Mouse (Mus musculus): ENCODE measurements around the gene Ncor2. TPM values are rescaled to one million over a fixed set of nuclear protein-coding genes. Genes with fewer than 3 reads are reported as not detected.

The Ncor2 gene
- total and polyA plus RNA-seq, 3 experiments, result 5.0 to 46.8 TPM; not detected in 1

GRCm38 (mm10) chr5:125000756-125001250 lies 178.2 kb downstream of the Ncor2 start:
- H3K27me3 ChIP-seq (ENCODE audit: control insufficient read depth in 1 of 2, insufficient read depth in 2 of 2, low read length in 2 of 2), result no peaks in the 10 kb centered on the region
- DNase-seq (ENCODE audit: low read depth, low spot score), result no peak

DNA sequence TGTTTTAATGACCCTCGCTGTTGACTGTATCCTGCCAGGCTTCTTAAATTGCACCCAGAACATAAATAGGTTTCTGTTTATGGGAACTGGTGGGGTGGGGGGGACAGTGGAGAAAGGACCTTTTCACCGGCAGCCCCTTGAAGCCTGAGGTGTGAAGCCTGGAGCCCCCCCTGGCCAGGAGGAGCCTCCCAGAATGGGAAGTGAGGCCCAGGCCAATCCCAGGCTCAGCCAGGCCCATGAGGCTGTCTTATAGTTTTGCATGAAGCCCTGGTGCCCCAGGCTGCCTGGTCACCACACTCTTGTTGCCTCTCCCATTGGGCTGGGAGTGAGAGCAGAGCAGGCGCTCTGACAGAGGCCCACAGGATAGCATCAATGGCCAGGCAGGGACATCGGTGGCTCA lies 181.1 kb downstream of the Ncor2 start:
- Histone ChIP-seq H3K27me3 (ENCODE audit: control insufficient read depth in 1 of 2, insufficient read depth in 2 of 2, low read length in 2 of 2) (peaks cover 0 to 1% of the 10 kb centered on the region in 2 experiments; a peak in 1 of 4 replicates), H3K4me3 (ENCODE audit: control insufficient read depth in 1 of 2, insufficient read depth in 1 of 2, low read depth in 2 of 2, low read length in 2 of 2) (no peak overlapping the region), H3K9me3 (replicated peaks; ENCODE audit: insufficient read depth, low read length) (no peaks in the 10 kb centered on the region), H3K9ac (ENCODE audit: control insufficient read depth, low read depth, low read length, poor library complexity, severe bottlenecking) (no peak overlapping the region), H3K4me1 (ENCODE audit: control insufficient read depth in 1 of 2, insufficient read depth in 2 of 2, low read length in 2 of 2) (no peaks in the 10 kb centered on the region), H3K27ac (ENCODE audit: control insufficient read depth, low read depth, low read length) (no peak overlapping the region), H3K79me2 (ENCODE audit: control insufficient read depth, insufficient read depth, low read length, poor library complexity) (no peaks in the 10 kb centered on the region), H3K36me3 (ENCODE audit: control insufficient read depth in 1 of 2, insufficient read depth in 2 of 2, low read length in 2 of 2) (no peaks in the 10 kb centered on the region)
- TF ChIP-seq MYB (IDR thresholded peaks at IDR 0.05; ENCODE audit: low read depth, low read length) (no peak), ZNF384 (IDR thresholded peaks at IDR 0.05; ENCODE audit: low read depth, low read length) (no peak), MXI1 (IDR thresholded peaks at IDR 0.05; ENCODE audit: low read depth, low read length) (no peak), ZC3H11A (IDR thresholded peaks at IDR 0.05; ENCODE audit: low read depth, low read length) (no peak), USF2 (IDR thresholded peaks at IDR 0.05; ENCODE audit: borderline replicate concordance in 1 of 2, insufficient read depth in 1 of 2, low read depth in 1 of 2, low read length in 2 of 2) (no peak), ZMIZ1 (IDR thresholded peaks at IDR 0.05; ENCODE audit: low read depth, low read length) (no peak), USF1 (IDR thresholded peaks at IDR 0.05; ENCODE audit: low read depth, low read length) (no peak), MYC (IDR thresholded peaks at IDR 0.05; ENCODE audit: low read depth, low read length) (no peak), TAL1 (IDR thresholded peaks at IDR 0.05; ENCODE audit: low read length) (no peak), GATA1 (IDR thresholded peaks at IDR 0.05; ENCODE audit: low read depth, low read length) (no peak), MAFK (IDR thresholded peaks at IDR 0.05; ENCODE audit: borderline replicate concordance, low read depth, low read length) (no peak)
- no peak for DNase-seq (ENCODE audit: low read depth, low spot score)

More at GRCm38 (mm10) chr5:125000756-125001250, 178.2 kb downstream of the Ncor2 start:
- H3K27ac ChIP-seq (ENCODE audit: control insufficient read depth, low read depth, low read length), result no peak overlapping the region
- TF ChIP-seq RCOR1 (IDR thresholded peaks at IDR 0.05; ENCODE audit: low read depth, low read length), result no peak
- TF ChIP-seq USF2 (IDR thresholded peaks at IDR 0.05; ENCODE audit: borderline replicate concordance in 1 of 2, insufficient read depth in 1 of 2, low read depth in 1 of 2, low read length in 2 of 2), result no peak
- TF ChIP-seq E2F4 (IDR thresholded peaks at IDR 0.05; ENCODE audit: borderline replicate concordance, low read depth, low read length), result no peak
- no peak overlapping the region for H3K9ac ChIP-seq (ENCODE audit: control insufficient read depth, low read depth, low read length, poor library complexity, severe bottlenecking)
- no peaks in the 10 kb centered on the region for H3K4me1 ChIP-seq (ENCODE audit: control insufficient read depth in 1 of 2, insufficient read depth in 2 of 2, low read length in 2 of 2)
- H3K9me3 ChIP-seq (replicated peaks; ENCODE audit: insufficient read depth, low read length), result no peaks in the 10 kb centered on the region
- H3K79me2 ChIP-seq (ENCODE audit: control insufficient read depth, insufficient read depth, low read length, poor library complexity), result no peaks in the 10 kb centered on the region
- no peak overlapping the region for H3K4me3 ChIP-seq (ENCODE audit: control insufficient read depth in 1 of 2, insufficient read depth in 1 of 2, low read depth in 2 of 2, low read length in 2 of 2)
- H3K36me3 ChIP-seq (ENCODE audit: control insufficient read depth in 1 of 2, insufficient read depth in 2 of 2, low read length in 2 of 2), result no peaks in the 10 kb centered on the region

GRCm38 (mm10) chr5:124996816-124997215 lies 182.2 kb downstream of the Ncor2 start:
- H3K4me3 ChIP-seq (ENCODE audit: control insufficient read depth in 1 of 2, insufficient read depth in 1 of 2, low read depth in 2 of 2, low read length in 2 of 2), result no peak overlapping the region
- H3K4me1 ChIP-seq (ENCODE audit: control insufficient read depth in 1 of 2, insufficient read depth in 2 of 2, low read length in 2 of 2), result no peaks in the 10 kb centered on the region
- H3K9ac ChIP-seq (ENCODE audit: control insufficient read depth, low read depth, low read length, poor library complexity, severe bottlenecking), result no peak overlapping the region
- no peaks in the 10 kb centered on the region for H3K36me3 ChIP-seq (ENCODE audit: control insufficient read depth in 1 of 2, insufficient read depth in 2 of 2, low read length in 2 of 2)
- no peaks in the 10 kb centered on the region for H3K79me2 ChIP-seq (ENCODE audit: control insufficient read depth, insufficient read depth, low read length, poor library complexity)
- no peak for TF ChIP-seq ZKSCAN1 (IDR thresholded peaks at IDR 0.05; ENCODE audit: low read depth, low read length)
- TF ChIP-seq E2F4 (IDR thresholded peaks at IDR 0.05; ENCODE audit: borderline replicate concordance, low read depth, low read length), result no peak
- TF ChIP-seq USF2 (IDR thresholded peaks at IDR 0.05; ENCODE audit: borderline replicate concordance in 1 of 2, insufficient read depth in 1 of 2, low read depth in 1 of 2, low read length in 2 of 2), result no peak
- TF ChIP-seq SMC3 (IDR thresholded peaks at IDR 0.05; ENCODE audit: low read depth, low read length), result no peak
- TF ChIP-seq MAX (IDR thresholded peaks at IDR 0.05; ENCODE audit: low read length), result no peak
- no peak for TF ChIP-seq ZC3H11A (IDR thresholded peaks at IDR 0.05; ENCODE audit: low read depth, low read length)
- no peak for TF ChIP-seq MAFK (IDR thresholded peaks at IDR 0.05; ENCODE audit: borderline replicate concordance, low read depth, low read length)
- TF ChIP-seq NRF1 (IDR thresholded peaks at IDR 0.05; ENCODE audit: insufficient read depth, low read depth, low read length, poor library complexity, severe bottlenecking), result no peak
- no peak for TF ChIP-seq RAD21 (IDR thresholded peaks at IDR 0.05; ENCODE audit: low read depth, low read length)
- TF ChIP-seq MAZ (IDR thresholded peaks at IDR 0.05; ENCODE audit: low read depth, low read length), result no peak
- no peak for TF ChIP-seq TBP (IDR thresholded peaks at IDR 0.05; ENCODE audit: low read depth, low read length)
- no peak for TF ChIP-seq ZNF384 (IDR thresholded peaks at IDR 0.05; ENCODE audit: low read depth, low read length)
- TF ChIP-seq KAT2A (conservative IDR thresholded peaks at IDR 0.05; ENCODE audit: low read depth, low read length), result no peak
- no peak for TF ChIP-seq TCF12 (IDR thresholded peaks at IDR 0.05; ENCODE audit: low read depth, low read length)
- TF ChIP-seq TAL1 (IDR thresholded peaks at IDR 0.05; ENCODE audit: low read length), result no peak
- no peak for TF ChIP-seq POLR2AphosphoS5 (IDR thresholded peaks at IDR 0.05; ENCODE audit: borderline replicate concordance, low read depth, low read length)
- TF ChIP-seq MYC (IDR thresholded peaks at IDR 0.05; ENCODE audit: low read depth, low read length), result no peak
- TF ChIP-seq USF1 (IDR thresholded peaks at IDR 0.05; ENCODE audit: low read depth, low read length), result no peak
- H3K27me3 ChIP-seq (ENCODE audit: control insufficient read depth in 1 of 2, insufficient read depth in 2 of 2, low read length in 2 of 2), result peaks cover 0 to 1% of the 10 kb centered on the region in 2 experiments; a peak in 1 of 4 replicates
- H3K9me3 ChIP-seq (replicated peaks; ENCODE audit: insufficient read depth, low read length), result no peaks in the 10 kb centered on the region
- H3K27ac ChIP-seq (ENCODE audit: control insufficient read depth, low read depth, low read length), result no peak overlapping the region
- no peak for DNase-seq (ENCODE audit: low read depth, low spot score)
